Mouse (Mus musculus) ES-E14 (cell line): ENCODE measurements around the gene Srxn1.

Experiments
- CHD2 ChIP-seq: IDR thresholded peaks from 2 replicates; pipeline ENCODE4 v1.6.1; 2014; ENCODE audit warnings: mild to moderate bottlenecking, low read depth, low read length, inconsistent platforms
- HCFC1 ChIP-seq: IDR thresholded peaks from 2 replicates; pipeline ENCODE4 v1.6.1; 2012; ENCODE audit warnings: low read length, inconsistent platforms, borderline replicate concordance; ENCODE audit not compliant: insufficient read depth
- ZC3H11A ChIP-seq: IDR thresholded peaks from 2 replicates; pipeline ENCODE4 v1.6.1; 2012; ENCODE audit warnings: low read depth, mild to moderate bottlenecking, inconsistent platforms, low read length, borderline replicate concordance

DNA sequence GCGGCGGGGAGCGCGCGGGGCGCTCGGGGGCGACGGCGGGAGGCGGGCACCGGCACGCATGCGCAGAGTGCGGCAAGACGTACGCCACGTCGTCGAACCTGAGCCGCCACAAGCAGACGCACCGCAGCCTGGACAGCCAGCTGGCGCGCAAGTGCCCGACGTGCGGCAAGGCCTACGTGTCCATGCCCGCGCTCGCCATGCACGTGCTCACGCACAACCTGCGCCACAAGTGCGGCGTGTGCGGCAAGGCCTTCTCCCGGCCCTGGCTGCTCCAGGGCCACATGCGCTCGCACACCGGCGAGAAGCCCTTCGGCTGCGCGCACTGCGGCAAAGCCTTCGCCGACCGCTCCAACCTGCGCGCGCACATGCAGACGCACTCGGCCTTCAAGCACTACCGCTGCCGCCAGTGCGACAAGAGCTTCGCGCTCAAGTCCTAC lies 11.9 kb upstream of the Srxn1 start:
- TF ChIP-seq HCFC1 (no peak), CHD2 (no peak), ZC3H11A (no peak)
